Mouse (Mus musculus) retina, postnatal 7 days (tissue): ENCODE data around the gene Mepe.

Source experiments
- DNase-seq: peaks from one replicate; pipeline ENCODE4 v3.0.0-alpha.2; 2012; ENCODE audit warnings: low read depth, low spot score

The Mepe gene

DNA sequence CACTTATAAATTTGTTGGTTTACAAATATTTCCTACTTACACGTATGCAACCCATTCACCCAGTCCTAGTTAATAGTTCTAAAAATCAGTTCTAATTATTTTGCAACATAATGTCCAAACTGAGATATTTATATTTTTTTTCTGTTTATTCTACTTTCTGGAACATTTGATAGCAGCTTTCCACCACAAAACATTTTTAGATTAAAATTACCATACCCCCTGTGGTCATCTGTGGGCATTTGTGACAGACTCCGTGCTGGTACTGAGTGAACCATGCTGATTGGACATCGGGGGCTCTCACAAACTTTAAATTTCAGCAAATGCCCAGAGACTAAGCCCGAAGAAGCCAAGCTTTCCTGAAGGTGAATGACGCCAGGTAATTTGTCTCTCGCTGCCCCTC lies at the start of gene Mepe:
Gene Mepe, plus strand, starts transcription at position 301 of the 400 bp plus-strand sequence.
- DNase-seq: no peak

DNA sequence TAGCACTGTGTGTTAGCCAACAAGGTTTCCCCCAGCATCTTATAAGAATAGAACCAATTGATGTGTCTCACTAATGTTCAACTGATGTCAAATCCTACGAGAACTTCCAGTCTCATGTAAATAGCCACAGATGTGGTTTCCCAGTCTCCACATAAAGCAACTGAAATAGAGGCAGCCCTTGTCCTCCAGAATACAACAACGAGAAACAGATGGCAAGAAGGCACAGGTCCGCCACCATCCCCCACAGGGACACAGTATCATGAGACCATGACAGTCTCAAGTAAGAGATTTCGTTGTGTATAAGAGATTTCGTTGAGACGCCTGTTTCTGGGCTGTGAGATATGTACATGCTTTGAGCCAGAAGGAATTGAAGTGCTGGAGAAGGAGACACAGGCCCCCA lies 30.9 kb upstream of the Mepe start:
- no peak for DNase-seq

DNA sequence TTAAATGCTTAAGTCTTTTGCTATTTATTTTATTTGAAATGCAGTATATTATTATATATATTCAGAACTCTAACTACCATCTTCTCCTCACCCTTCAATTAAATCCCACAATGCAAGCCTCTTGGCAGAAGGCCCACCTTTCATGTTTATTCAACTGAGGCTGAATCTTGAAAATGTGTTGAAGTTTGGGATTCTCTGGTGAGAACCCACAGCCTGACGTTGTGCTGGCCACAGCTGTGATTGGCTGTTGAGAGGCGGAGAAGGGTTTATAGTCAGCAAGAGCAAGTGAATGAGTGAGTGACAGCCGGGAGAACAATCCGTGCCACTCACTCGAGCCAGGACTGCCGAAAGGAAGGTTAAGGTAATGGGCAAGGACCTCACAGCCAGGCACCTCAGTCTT lies 26.1 kb upstream of the Mepe start, which contains the start of gene Ibsp:
Gene Ibsp, plus strand, starts transcription at position 178 of the 400 bp plus-strand sequence.
- no peak for DNase-seq

DNA sequence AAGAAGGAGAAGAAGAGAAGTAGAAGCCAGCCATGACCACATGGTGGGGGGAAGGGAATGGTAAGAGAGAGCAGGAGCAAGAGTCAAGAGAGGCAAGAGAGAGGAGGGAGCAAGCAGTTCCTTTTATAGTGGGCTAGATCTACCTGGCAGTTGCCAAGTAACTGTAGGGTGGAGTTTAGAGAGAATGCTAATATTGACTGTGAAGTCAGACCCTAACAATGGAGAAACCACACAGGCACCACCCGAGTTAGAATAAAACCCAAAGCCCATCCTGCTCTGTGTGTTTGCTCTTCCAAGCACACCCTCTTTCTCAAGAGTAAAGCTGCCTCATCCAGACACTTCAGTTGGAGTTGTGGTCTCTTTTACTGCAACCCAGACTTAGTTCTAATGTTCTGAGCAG lies 11.1 kb upstream of the Mepe start:
- no peak for DNase-seq

DNA sequence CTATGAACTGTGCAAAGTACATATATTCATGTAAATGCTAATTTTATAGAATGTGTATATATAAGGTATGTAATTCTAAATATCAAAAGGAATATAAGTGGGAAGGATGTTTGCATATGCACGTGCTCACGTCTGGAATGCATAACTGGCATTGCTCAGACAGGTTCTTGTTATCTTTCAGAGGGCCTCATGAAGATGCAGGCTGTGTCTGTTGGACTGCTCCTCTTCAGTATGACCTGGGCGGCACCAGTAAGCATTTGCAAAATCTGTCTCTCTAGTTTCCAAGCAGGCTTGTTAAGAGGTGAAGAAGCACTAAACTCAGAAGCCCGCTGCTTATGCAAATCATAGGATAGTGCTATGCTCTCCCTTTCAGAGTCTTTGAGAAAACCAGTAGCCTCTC lies 1.8 kb downstream of the Mepe start:
- no peak for DNase-seq

DNA sequence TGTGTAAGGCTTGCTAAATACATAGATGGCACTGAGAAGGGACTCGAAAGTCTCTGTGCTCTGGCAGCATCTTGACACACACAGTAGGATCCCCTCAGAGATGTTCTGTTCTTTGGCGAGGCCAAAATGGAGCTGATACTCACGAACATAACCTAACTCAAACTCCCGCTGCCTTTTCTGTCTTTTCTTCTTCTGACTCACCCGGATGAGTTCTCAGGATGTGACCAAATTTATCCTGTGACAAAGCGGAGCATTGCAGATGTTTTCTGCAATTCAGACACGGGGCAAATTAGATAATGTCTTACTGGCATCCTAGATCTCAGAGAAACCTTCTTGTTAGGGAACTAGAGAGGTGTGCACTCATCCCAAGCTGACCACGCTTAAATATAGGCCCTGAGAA lies 2.3 kb downstream of the Mepe start:
- DNase-seq: no peak

DNA sequence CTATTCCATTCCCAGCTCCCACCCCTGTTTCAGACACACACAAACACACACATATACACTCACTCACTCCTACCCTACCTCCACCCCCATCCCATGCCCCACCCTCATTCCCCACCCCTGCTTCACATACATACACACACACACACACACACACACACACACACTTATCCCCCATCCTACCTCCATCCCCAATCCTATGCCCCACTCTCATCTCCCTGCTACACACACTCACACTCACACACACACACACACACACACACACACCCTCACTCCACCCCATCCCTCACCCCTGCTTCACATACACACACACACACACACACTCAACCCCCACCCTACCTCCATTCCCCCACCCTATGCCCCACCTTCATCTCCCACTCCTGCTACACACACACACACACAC lies 2.7 kb downstream of the Mepe start:
- DNase-seq: no peak

DNA sequence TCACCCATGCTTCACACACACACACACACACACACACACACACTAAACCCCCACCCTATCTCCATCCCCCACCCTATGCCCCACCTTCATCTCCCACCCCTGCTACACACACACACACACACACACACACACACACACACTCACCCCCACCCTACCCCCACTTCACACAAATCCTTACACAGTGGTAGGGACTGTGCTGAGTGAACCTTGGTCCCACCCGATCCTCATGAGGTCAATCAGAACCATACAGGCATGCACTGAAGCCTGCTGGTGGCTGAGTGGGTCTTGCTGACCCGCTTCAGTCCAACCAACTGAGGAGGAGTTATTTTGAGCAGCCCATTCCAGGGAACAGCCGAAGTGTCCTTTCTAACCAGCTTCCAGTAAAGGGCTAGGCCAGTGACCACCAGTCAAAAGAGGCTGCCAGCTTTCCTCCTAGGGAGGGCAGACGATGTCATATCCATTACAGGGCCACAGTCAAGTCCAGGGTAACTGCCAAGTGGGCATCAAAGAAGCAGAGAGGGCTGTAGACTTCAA lies 3.3 kb downstream of the Mepe start:
- no peak for DNase-seq

DNA sequence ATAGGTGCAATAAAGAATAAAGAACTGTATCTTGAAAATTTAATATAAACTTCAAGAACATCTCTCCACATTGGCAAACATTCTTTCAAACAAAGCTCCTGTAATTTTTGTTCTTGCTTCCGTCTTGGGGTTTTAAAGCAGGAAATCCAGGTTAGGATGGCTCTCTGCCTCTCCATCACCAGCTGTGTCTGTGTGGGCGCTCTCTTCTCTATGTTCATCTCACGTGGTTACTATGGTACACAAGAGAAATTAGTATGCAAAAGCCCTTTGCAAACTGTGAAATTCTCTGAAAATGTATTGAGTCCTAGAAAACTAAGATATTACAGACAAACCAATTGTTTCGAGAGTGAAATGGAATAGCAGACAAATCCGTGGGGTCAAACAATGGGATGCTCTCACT lies 4.3 kb downstream of the Mepe start:
- no peak for DNase-seq

DNA sequence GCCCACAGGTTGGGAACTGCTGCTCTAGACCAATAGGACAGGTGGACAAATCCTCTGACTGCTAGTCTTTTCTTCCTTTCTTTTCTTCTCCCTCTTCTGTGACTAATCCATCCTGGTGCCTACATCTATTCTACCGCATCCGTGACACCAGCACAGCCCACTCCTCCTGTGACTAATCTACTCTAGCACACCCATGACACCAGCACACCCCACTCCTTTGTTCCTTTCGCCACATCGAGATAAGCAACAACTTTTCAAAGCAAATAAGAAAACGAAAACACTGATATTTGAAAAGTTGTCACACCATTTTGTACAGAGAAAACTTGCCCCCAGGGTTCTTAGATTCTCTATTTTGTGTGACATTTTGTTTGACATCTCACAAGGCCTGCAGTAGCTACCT lies 5.0 kb downstream of the Mepe start:
- no peak for DNase-seq

DNA sequence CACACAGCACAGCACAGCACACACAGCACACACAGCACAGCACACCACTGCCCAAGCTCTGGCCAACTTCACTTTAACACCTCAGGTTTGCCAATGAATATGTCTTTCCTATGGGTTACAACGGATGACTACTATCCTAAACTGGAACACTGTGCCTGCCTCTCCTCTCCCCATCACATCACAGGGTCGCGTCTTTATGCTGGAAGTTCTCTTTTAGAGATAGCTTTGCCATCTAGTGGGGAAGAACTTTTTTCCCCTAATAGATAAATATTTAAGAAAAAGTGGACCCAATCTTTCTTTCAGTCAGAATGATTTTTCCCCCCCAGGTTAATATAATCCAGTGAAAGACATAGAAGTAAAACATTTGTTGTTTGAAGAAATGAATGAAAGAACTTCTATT lies 7.2 kb downstream of the Mepe start:
- no peak for DNase-seq

DNA sequence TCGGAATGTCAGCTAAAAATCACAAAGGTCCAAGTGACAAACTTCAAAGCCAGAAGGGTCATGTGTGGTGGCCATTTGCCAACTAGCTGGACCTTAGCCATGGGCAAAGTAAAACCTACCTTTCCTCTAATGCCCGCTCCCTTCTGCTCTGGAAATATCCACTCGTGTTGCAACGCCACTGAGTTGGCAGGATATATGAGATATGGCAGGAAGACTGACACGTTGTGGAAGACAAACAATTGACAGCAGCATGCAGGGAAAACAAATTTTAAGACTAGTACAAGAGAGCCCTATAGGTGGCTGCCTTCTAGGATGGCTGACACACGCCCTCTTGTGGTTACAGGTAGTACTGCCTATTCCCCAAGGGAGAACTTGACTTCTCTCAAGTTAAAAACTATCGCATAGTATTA lies 8.1 kb downstream of the Mepe start:
- DNase-seq: peak; percentile 27

DNA sequence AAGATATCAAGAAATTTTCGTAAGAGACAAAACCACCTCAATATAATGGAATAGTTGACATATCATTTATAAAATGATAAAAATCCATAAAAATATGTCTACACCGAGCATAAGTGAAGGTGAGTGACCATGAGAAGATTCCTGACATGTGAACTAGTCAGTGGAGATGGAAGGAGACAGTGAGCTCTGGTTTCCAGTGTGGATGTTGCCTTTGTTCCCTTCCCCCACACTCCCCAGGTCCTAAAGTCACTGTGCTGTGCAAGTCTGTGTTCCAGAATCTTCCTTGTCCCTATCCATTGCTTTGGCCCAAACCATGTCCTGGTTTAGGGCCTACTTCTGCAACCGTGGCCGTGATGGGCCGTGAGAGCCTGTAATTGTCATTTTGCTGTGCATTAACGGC lies 8.5 kb downstream of the Mepe start:
- no peak for DNase-seq

DNA sequence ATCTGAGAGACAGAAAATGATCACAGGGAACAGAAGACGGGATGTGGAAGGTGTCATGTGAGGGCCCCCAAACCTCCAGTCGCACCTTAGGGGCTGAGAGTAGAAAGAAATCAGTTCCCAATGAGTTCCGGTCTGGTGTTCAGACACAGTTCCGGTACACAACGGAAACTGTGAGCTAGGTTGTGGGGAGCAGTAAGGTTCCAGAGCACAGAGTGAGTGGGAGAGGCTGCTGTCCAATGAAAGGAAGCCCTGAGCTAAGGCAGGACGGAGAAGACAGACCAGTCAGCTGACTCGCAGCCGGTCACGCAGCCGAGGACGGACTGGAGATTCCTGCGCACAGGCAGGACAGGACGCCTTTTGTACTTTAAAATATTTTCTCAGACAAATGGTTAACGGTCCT lies 9.4 kb downstream of the Mepe start:
- no peak for DNase-seq

DNA sequence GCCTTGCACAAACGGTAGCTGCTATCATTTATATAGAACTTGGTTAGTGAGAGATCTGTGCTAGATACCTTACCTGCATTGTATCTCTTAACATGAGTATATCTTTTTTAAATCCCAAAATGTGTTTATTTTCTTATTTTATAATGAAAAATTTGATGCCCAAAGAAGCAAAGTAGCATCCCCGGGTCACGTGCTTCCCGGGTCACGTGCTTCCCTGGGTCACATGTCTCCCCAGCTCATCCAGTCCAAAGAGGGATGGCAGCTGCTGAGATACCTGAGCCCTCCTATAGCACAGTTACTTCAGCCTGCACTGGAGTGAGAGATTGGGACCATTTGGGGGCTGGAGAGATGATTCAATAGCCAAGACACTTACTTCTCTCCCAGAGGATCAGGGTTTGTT lies 10.8 kb downstream of the Mepe start:
- DNase-seq: no peak

DNA sequence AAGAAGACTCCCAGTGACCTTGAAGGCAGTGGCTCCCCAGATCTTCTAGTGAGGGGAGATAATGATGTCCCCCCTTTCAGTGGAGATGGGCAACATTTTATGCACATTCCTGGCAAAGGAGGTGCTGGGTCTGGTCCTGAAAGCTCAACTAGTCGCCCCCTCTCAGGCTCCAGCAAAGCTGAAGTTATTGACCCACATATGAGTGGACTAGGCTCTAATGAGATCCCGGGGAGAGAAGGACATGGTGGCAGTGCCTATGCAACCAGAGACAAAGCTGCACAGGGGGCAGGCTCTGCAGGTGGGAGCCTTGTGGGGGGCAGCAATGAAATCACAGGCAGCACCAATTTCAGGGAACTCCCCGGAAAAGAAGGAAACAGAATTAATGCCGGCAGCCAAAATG lies 12.4 kb downstream of the Mepe start:
- no peak for DNase-seq

DNA sequence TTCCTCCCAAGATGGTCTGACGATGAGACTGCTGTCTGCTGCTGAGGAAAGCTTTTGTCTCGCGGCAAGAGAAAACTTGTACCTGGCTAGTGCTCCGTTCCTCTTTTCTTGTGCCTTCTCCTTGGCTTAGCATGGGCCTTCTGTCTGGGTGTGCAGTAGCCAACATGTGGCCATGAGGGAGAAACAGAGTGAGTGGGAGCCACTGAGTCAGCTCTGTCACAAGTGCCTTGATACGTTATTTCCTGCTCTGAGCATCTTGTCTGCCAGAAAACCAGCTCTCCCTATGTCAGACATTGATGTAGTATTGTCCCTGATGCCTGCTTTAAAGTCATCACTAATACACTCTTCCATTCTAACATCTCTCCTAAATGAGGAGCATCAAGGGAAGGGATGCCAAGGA lies 13.9 kb downstream of the Mepe start:
- no peak for DNase-seq

DNA sequence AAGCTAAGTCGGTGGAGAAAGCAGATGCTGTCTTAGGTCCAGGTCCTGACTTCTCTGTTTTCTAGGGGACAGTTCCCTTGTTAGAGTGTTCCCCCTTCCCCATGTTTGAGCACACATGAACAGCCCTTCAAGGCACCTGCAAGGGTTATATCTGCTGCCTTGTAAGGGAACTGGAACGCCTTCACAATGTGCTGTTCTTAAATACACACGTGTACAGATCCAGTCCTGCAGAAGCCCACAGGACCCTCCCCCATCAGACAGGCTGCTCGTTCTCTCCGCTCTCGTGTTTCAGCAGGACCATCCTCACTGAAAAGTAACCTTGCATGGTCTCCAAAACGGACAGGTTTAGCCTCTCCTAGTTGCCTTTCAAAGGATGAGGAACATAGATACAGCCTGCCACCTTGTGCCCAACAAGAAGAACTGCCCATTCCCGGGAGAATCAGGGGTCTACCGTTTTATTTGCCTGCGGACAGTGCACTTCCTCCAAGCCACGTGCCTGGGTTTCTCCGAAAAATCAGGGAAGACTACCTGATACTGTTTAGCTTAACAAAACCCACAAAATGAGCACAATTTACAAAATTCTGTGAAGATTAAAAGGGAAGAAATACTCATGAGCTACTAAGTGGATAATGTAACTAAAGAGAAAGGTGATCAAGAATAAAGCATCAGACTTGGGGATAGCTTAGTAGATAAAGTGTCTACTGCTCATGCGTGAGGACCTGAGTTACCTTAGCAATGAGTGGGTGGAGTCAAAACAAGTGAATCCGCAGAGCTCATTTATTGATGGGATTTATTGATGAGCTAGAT lies 14.8 kb downstream of the Mepe start:
- peak; percentile 25 for DNase-seq

DNA sequence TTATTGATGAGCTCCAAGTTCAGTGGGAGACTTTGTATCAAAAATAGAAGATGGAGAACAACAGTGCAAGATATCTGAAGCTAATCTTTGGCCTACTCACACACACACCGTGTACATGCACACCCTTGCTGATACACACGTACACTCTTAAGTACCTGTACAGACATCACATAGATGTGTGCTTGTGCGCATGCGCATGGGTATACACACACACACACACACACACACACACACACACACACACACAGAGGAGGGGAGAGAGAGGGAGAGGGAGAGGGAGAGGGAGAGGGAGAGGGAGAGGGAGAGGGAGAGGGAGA lies 15.3 kb downstream of the Mepe start:
- no peak for DNase-seq

DNA sequence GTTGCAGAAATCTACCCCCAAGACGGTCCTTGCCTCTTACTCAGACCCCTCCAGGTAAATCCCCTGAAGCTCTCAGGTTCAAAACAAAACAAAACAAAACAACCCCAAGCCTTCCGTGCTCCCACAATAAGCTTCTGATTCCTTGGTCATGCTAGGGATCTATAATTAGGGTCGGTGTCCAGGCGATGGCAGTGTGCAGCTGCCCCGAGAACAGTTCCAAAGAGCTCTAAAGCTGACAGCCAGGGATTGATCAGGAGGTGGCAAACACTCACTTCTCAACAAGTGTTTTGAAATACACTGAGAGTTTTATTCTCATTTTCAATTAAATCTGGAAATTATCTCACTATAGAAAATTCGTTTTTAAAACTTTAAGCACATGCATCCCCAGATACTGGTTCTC lies 17.8 kb downstream of the Mepe start:
- no peak for DNase-seq

DNA sequence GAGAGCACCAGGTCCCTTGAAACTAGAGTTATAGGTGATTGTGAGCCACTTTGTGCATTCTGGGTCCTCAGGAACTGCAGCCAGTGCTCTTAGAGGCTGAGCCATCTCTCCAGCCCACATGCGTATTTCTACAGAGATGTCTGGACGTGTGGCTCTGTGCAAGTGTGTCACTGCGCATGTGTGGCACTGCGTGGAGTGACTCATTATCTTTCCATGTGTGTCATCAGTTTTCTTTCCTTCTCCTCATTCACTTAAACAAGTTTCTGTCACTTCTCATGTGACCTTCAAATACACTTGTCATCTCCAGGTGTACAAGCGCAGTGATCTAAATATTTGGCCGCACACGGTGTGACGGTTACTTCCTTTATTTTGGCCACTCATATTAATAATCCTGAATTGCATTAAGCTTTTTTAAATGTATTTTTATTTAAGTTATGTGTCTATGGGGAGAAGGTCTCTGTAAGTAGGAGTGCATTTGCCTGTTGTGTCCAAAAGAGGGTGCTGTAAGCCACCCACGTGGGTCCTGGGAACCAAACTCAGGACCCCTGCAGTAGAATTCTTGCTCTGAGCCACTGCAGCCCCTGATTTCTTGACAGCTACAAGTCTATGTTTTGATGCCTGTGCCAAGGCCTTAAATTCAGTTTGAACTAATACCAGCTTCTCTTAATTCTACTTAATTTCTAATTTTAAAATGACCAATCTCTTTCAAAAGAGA lies 19.6 kb downstream of the Mepe start:
- DNase-seq: no peak

DNA sequence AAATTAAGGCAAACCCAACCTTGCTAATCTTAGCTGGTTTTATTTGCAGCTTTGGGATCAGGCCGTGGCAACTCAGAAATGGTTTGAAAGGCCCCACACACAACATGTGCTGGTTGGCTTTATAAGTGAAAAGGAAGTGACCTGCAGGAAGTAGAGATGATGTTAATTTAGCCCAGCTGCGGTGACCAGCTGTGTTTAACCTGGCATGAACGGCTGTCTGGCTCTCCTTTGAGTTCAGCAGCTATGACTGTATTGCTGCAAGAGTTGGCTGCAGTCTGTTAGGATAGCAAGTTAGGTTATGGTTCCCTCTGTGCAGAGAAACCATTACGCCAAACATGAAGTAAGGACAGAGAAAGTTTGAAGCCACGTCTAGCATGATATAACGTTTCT lies 20.1 kb downstream of the Mepe start:
- DNase-seq: no peak

DNA sequence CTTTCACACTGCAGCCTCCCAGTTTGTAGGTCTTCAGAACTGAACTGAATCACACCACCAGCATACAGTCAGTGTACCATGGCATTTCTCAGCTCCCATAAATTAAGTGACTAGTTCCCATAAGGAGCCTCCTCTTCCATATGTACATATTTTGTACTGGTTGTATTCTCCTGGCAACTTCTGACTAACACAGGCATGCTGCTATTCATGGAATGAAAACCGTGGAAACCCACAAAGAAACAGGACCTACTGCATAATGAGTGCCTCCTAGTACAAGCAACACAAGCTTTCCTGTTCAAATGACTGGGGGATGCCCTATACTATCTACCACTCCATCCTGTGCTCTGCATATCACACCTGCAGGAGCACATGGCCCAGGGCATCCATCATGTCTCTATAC lies 25.9 kb downstream of the Mepe start:
- no peak for DNase-seq
